Mouse (Mus musculus) heart, embryonic 12.5 days (tissue): Measurements from ENCODE around the gene 6430571L13Rik. TPM values are rescaled to one million over a fixed set of nuclear protein-coding genes. Genes with fewer than 3 reads are reported as not detected.

ENCODE experiments used
- ATAC-seq: fragments of 200-750 bp; cut with Nextera tagmentation; 2 replicates; pipeline ENCODE4 v1.8.0; 2017; ENCODE audit warnings: moderate TSS enrichment, moderate library complexity; ENCODE audit not compliant: insufficient number of reproducible peaks, low FRiP score
- H3K27ac ChIP-seq: fragments of 300-500 bp; sonication (generic); 2 replicates; pipeline ENCODE4 v1.5.1; 2016; ENCODE audit warnings: mild to moderate bottlenecking, moderate library complexity; ENCODE audit not compliant: poor library complexity, severe bottlenecking
- H3K27me3 ChIP-seq: fragments of 300-500 bp; sonication (generic); replicated peaks from 2 replicates; pipeline ENCODE4 v1.6.1; 2016; ENCODE audit warnings: mild to moderate bottlenecking, moderate library complexity
- H3K36me3 ChIP-seq: fragments of 300-500 bp; sonication (generic); 2 replicates; pipeline ENCODE4 v1.6.1; 2016; ENCODE audit warnings: mild to moderate bottlenecking, moderate library complexity
- H3K4me1 ChIP-seq: fragments of 300-500 bp; sonication (generic); replicated peaks from 2 replicates; pipeline ENCODE4 v1.6.1; 2016; ENCODE audit warnings: mild to moderate bottlenecking
- H3K4me2 ChIP-seq: fragments of 300-500 bp; sonication (generic); 2 replicates; pipeline ENCODE4 v1.6.1; 2016; ENCODE audit warnings: mild to moderate bottlenecking, moderate library complexity
- H3K4me3 ChIP-seq: fragments of 300-500 bp; sonication (generic); 2 replicates; pipeline ENCODE4 v1.5.1; 2016; ENCODE audit warnings: mild to moderate bottlenecking
- H3K9ac ChIP-seq: fragments of 300-500 bp; sonication (generic); 2 replicates; pipeline ENCODE4 v1.6.1; 2016; ENCODE audit warnings: mild to moderate bottlenecking, moderate library complexity
- H3K9me3 ChIP-seq: fragments of 300-500 bp; sonication (generic); replicated peaks from 2 replicates; pipeline ENCODE4 v1.6.1; 2016; ENCODE audit warnings: mild to moderate bottlenecking, moderate library complexity
- WGBS: fragments of 180-500 bp; shearing (Covaris S2); methylation state at CpG from one replicate; pipeline ENCODE4 v1.1.7; 2016; 5-methylcytosine and 5-hydroxymethylcytosine counted together
- polyA plus RNA-seq: library from polyadenylated mRNA; unstranded; fragments of >200 nt; fragmentation: Nextera tagmentation; extraction: Ambion mirVana; gene quantifications from 2 replicates; pipeline ENCODE4 v1.2.1, GENCODE M21; 2016

6430571L13Rik gene
- polyA plus RNA-seq, 1 experiment from 2014 or later: 1.1 TPM

GRCm38 (mm10) chr9:107324799-107325561, 15.4 kb upstream of the 6430571L13Rik start:
- H3K27ac ChIP-seq: no peak overlapping the region
- H3K4me3 ChIP-seq: no peak overlapping the region
- H3K36me3 ChIP-seq: no peaks in the 10 kb centered on the region
- H3K4me2 ChIP-seq: no peak overlapping the region
- H3K27me3 ChIP-seq: no peaks in the 10 kb centered on the region
- WGBS: 68% methylated on average over 4 of the region's 4 CpGs
- H3K4me1 ChIP-seq: peaks cover 20% of the 10 kb centered on the region; the same call in 1 of the 2 replicates
- no peaks in the 10 kb centered on the region for H3K9me3 ChIP-seq
- H3K9ac ChIP-seq: no peak overlapping the region
- no peak for ATAC-seq

GRCm38 (mm10) chr9:107325904-107326303, 14.5 kb upstream of the 6430571L13Rik start:
- Histone ChIP-seq H3K4me3 (no peak overlapping the region), H3K9me3 (no peaks in the 10 kb centered on the region), H3K27ac (no peak overlapping the region), H3K4me1 (peaks cover 20% of the 10 kb centered on the region; the same call in 1 of the 2 replicates), H3K9ac (no peak overlapping the region), H3K27me3 (no peaks in the 10 kb centered on the region), H3K36me3 (no peaks in the 10 kb centered on the region), H3K4me2 (no peak overlapping the region)
- 76% methylated on average over 7 of the region's 7 CpGs for WGBS
- no peak for ATAC-seq

- no peak overlapping the region for H3K9ac ChIP-seq
- WGBS: 80% methylated on average over 16 of the region's 16 CpGs
Observed at GRCm38 (mm10) chr9:107327879-107328620, 12.4 kb upstream of the 6430571L13Rik start.

GRCm38 (mm10) chr9:107330791-107331190, 9.6 kb upstream of the 6430571L13Rik start:
- Histone ChIP-seq H3K4me2 (no peak overlapping the region), H3K4me3 (no peak overlapping the region), H3K36me3 (peaks cover 14% of the 10 kb centered on the region; the same call in 1 of the 2 replicates), H3K27me3 (no peaks in the 10 kb centered on the region), H3K27ac (no peak overlapping the region), H3K9ac (no peak overlapping the region), H3K9me3 (no peaks in the 10 kb centered on the region), H3K4me1 (no peaks in the 10 kb centered on the region)
- ATAC-seq: no peak
- WGBS: 75% methylated on average over 6 of the region's 6 CpGs

More at GRCm38 (mm10) chr9:107327879-107328620, 12.4 kb upstream of the 6430571L13Rik start:
- Histone ChIP-seq H3K27me3 (no peaks in the 10 kb centered on the region), H3K4me3 (no peak overlapping the region), H3K9me3 (no peaks in the 10 kb centered on the region), H3K4me2 (no peak overlapping the region), H3K4me1 (peaks cover 13% of the 10 kb centered on the region; the same call in 1 of the 2 replicates), H3K27ac (no peak overlapping the region), H3K36me3 (peaks cover 14% of the 10 kb centered on the region; the same call in 1 of the 2 replicates)
- peak; percentile 39; the same call in 1 of the 2 replicates for ATAC-seq

- ATAC-seq: no peak
- Histone ChIP-seq H3K27me3 (no peaks in the 10 kb centered on the region), H3K27ac (no peak overlapping the region), H3K9me3 (no peaks in the 10 kb centered on the region), H3K9ac (no peak overlapping the region), H3K4me3 (no peak overlapping the region), H3K4me1 (peaks cover 13% of the 10 kb centered on the region), H3K4me2 (no peak overlapping the region), H3K36me3 (peaks cover 14% of the 10 kb centered on the region; the same call in 1 of the 2 replicates)
- WGBS: 45% methylated on average over 2 of the region's 2 CpGs
Observed at GRCm38 (mm10) chr9:107333686-107334085, 6.7 kb upstream of the 6430571L13Rik start.

- no peak overlapping the region for H3K4me2 ChIP-seq
- peaks cover 15% of the 10 kb centered on the region for H3K4me1 ChIP-seq
- H3K9ac ChIP-seq: no peak overlapping the region
- peaks cover 14% of the 10 kb centered on the region; the same call in 1 of the 2 replicates for H3K36me3 ChIP-seq
- ATAC-seq: no peak
- no peak overlapping the region for H3K4me3 ChIP-seq
- WGBS: 85% methylated on average over 6 of the region's 6 CpGs
- H3K9me3 ChIP-seq: no peaks in the 10 kb centered on the region
- H3K27ac ChIP-seq: no peak overlapping the region
- H3K27me3 ChIP-seq: no peaks in the 10 kb centered on the region
Observed at GRCm38 (mm10) chr9:107334356-107334755, 6.0 kb upstream of the 6430571L13Rik start.

- Histone ChIP-seq H3K27ac (no peak overlapping the region), H3K27me3 (no peaks in the 10 kb centered on the region), H3K4me2 (no peak overlapping the region), H3K9me3 (no peaks in the 10 kb centered on the region), H3K4me3 (no peak overlapping the region), H3K36me3 (peaks cover 14% of the 10 kb centered on the region; the same call in 1 of the 2 replicates), H3K9ac (no peak overlapping the region), H3K4me1 (peaks cover 15% of the 10 kb centered on the region)
- no peak for ATAC-seq
- WGBS: 86% methylated on average over 5 of the region's 5 CpGs
Observed at GRCm38 (mm10) chr9:107335046-107335445, 5.4 kb upstream of the 6430571L13Rik start.

- 9% methylated on average over 5 of the region's 5 CpGs for WGBS
- no peak overlapping the region for H3K4me3 ChIP-seq
- H3K27ac ChIP-seq: no peak overlapping the region
- H3K9me3 ChIP-seq: no peaks in the 10 kb centered on the region
- no peak for ATAC-seq
- H3K36me3 ChIP-seq: peaks cover 14% of the 10 kb centered on the region; the same call in 1 of the 2 replicates
- H3K27me3 ChIP-seq: peaks cover under 1% of the 10 kb centered on the region; the same call in 1 of the 2 replicates
- H3K4me2 ChIP-seq: no peak overlapping the region
- H3K4me1 ChIP-seq: peaks cover 17% of the 10 kb centered on the region
- H3K9ac ChIP-seq: no peak overlapping the region
Observed at GRCm38 (mm10) chr9:107335909-107336308, 4.5 kb upstream of the 6430571L13Rik start.

GRCm38 (mm10) chr9:107336386-107336785, 4.0 kb upstream of the 6430571L13Rik start:
- Histone ChIP-seq H3K27ac (no peak overlapping the region), H3K4me3 (no peak overlapping the region), H3K9me3 (no peaks in the 10 kb centered on the region), H3K36me3 (peaks cover 14% of the 10 kb centered on the region; the same call in 1 of the 2 replicates), H3K4me2 (no peak overlapping the region), H3K4me1 (peaks cover 19% of the 10 kb centered on the region), H3K27me3 (peaks cover 5% of the 10 kb centered on the region), H3K9ac (no peak overlapping the region)
- ATAC-seq: no peak
- 79% methylated on average over 6 of the region's 6 CpGs for WGBS

GRCm38 (mm10) chr9:107338172-107338883, 2.1 kb upstream of the 6430571L13Rik start, which contains the start of gene Hemk1:
Gene Hemk1 (minus strand): TSS chr9:107338350.
- WGBS: 6% methylated on average over 30 of the region's 30 CpGs
- H3K27me3 ChIP-seq: peaks cover 24% of the 10 kb centered on the region
- H3K9ac ChIP-seq: peak within 1 kb of the TSS; percentile 76
- H3K9me3 ChIP-seq: no peaks in the 10 kb centered on the region
- peaks cover 19% of the 10 kb centered on the region for H3K4me1 ChIP-seq
- ATAC-seq: peak; percentile 73
- H3K4me3 ChIP-seq: peak within 1 kb of the TSS; percentile 67
- no peak within 1 kb of the TSS for H3K27ac ChIP-seq
- no peaks in the 10 kb centered on the region for H3K36me3 ChIP-seq
- H3K4me2 ChIP-seq: peak within 1 kb of the TSS; percentile 81
